Mouse (Mus musculus) forelimb bud, embryonic 11.5 days (tissue): ENCODE measurements at regions not wholly inside any gene's neighbourhood (a gene's known extent, or its start where the extent isn't known, plus 50 kb on each side); places are given as distances from the start of the nearest gene placed in this dataset.
A peak's percentile ranks its signal among the peaks of the same experiment; 100 is the strongest.

Source experiments
- DNase-seq: peaks from one replicate; pipeline ENCODE4 v3.0.0-alpha.2; 2012; ENCODE audit warnings: low read depth, low spot score

- DNase-seq = no peak
Measured at GRCm38 (mm10) chr3:19458386-19458785, 170.1 kb downstream of the 1700064H15Rik start.

GRCm38 (mm10) chr3:19457431-19457830 lies 171.0 kb downstream of the 1700064H15Rik start:
- DNase-seq = no peak

DNA sequence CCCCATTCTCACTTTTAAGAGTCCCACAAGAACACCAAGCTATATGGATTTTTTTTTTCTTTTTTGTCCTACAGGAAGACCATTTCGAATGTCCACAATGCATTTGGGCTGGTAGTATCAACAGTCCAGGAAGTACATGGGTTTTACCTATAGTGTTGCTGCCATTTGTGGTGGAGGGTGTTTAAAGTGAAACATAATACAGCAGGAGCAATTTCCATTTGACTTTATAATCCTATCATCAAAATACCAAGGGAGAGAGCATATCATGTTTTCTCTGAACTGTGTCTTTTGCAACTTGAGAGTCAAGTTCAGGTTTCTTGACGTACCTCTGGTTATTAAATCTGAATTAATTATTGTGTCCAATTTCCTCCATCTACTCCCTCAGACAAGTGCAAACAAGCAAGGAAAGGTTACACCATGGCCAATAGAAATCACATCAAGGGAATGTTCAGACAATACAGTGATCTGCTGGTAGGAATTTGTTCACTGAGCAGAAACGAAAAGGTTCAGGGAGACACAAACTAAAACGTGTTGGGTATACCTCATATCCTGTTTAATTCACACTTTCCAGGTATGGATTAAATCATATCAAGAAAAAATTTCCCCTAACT lies 172.5 kb downstream of the 1700064H15Rik start:
- no peak for DNase-seq

- DNase-seq = no peak
Measured at GRCm38 (mm10) chr3:19451022-19451421, 177.5 kb downstream of the 1700064H15Rik start.

GRCm38 (mm10) chr3:19448931-19449330 lies 179.5 kb downstream of the 1700064H15Rik start:
- DNase-seq = no peak

GRCm38 (mm10) chr3:19448192-19448591 lies 180.3 kb downstream of the 1700064H15Rik start:
- no peak for DNase-seq

GRCm38 (mm10) chr3:19447733-19448132 lies 180.7 kb downstream of the 1700064H15Rik start:
- no peak for DNase-seq

- DNase-seq = no peak
Measured at GRCm38 (mm10) chr3:19444914-19445313, 183.6 kb downstream of the 1700064H15Rik start.

DNA sequence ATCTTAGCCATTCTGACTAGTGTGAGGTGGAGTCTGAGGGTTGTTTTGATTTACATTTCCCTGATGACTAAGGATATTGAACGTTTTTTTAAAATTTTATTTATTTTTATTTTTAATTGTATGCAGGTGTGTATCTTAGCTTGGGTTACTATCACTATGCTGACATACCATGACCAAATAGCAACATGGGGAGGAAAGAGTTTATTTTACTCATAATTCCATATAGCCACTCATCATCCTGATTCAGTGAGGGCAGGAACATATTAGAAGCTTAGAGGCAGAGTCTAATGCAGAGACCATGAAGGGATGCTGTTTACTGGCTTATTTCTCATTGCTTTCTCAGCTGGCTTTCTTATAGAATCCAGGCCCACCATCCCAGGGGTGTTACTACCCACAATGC lies 186.7 kb downstream of the 1700064H15Rik start:
- no peak for DNase-seq

- no peak for DNase-seq
Measured at GRCm38 (mm10) chr3:19430159-19430558, 198.3 kb downstream of the 1700064H15Rik start.

- no peak for DNase-seq
Measured at GRCm38 (mm10) chr3:19429422-19430076, 198.9 kb downstream of the 1700064H15Rik start.

GRCm38 (mm10) chr3:19429010-19429409 lies 199.5 kb downstream of the 1700064H15Rik start:
- no peak for DNase-seq

- peak; percentile 17 for DNase-seq
Measured at GRCm38 (mm10) chr3:19426130-19426556, 202.3 kb downstream of the 1700064H15Rik start.

DNA sequence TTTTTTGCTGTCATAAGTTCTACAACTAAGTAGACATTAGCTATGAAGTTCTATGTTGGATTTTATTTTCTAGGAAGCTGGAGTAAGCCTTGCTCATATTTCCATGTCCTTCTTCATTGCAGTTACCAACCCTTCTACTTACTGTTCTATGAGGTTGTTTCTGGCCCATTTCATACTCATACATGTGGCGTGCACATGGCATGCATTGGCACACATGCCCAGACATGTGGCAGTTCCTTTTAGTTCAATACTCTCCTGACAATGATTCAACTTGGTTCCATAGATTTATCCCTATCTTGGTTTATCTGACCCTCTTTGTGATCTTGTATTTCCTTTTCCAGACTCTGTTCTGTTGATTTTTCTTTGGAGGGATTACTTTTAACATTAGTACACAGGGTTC lies 203.2 kb downstream of the 1700064H15Rik start:
- DNase-seq = no peak

DNA sequence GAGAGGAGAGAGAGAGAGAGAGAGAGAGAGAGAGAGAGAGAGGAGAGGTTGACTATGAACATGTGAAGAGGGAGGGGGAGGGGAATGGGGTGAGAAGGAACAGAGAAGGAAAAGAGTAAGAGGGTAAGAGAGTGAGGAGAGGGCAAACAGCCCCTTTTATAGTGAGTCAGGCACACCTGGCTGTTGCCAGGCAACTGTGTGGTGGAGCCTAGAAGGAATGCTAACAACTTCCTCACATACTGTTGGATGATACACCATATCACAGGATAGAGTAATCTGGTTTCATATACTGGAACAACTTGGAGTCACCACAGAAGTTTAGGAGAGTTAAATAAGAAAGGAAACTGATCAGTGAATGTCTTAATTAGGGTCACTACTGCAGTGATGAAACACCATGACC lies 204.1 kb downstream of the 1700064H15Rik start:
- DNase-seq = no peak

GRCm38 (mm10) chr3:19421430-19421944 lies 207.0 kb downstream of the 1700064H15Rik start:
- DNase-seq = no peak

DNA sequence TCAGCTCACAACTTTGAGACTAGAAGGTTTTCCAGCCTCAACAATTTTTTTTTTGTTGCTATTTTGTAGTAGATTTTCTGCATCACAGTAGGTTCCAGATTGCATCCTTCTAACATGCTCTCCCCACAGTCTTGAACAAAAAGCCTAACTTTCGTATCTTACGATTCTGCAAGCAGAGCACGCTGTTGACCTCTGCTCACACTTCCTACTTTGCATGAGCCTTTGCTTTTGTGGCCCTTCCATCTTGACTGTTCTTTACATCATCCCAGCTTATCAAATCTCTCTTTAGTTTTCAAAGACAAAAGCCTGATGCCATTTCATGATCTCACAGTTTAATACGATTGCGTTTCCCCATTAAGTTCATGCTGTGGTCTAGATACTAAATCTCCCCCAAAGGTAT lies 207.6 kb downstream of the 1700064H15Rik start:
- DNase-seq = no peak

- no peak for DNase-seq
Measured at GRCm38 (mm10) chr3:19410938-19411515, 217.4 kb downstream of the 1700064H15Rik start.

GRCm38 (mm10) chr3:19408283-19408682 lies 220.2 kb downstream of the 1700064H15Rik start:
- no peak for DNase-seq

DNA sequence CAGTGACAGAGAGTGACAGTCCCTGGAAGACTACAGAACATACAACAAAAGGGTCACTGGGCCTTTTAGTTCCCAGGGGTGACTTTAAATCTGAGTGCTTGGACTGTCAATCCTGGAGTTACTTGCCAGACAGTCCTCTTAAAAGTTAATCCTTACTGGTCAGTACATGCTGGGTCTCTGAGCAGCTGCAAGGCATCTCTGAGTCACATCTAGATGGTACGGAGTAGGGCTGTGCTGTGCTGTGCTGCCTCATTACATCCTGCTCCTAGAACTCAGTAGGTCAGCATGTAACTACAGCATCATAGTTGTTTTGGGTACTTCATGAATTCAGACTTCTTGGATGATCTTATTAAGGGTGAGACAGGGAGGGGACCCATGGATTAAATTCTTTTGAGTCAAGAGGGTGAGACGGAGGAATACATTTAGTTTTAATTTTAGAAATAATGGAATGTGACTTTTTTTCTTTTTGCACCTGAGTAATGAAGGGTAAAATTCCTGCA lies 220.8 kb downstream of the 1700064H15Rik start:
- DNase-seq = no peak

GRCm38 (mm10) chr3:19406351-19407151 lies 221.9 kb downstream of the 1700064H15Rik start:
- DNase-seq = peak; percentile 45

GRCm38 (mm10) chr3:19385675-19386074 lies 242.8 kb downstream of the 1700064H15Rik start:
- no peak for DNase-seq
